Mouse (Mus musculus): ENCODE results near the gene Klrd1. TPM values are rescaled to one million over a fixed set of nuclear protein-coding genes. Genes with fewer than 3 reads are reported as not detected.

Klrd1 gene
- total RNA-seq, 2 experiments from 2014 or later, result not detected

Other genes with a start within 250 kb of the Klrd1 start
- not detected for gene Clec12a, start 249.1 kb upstream of the Klrd1 start, total RNA-seq (2021)
- not detected for gene Clec12b, start 205.9 kb upstream of the Klrd1 start, total RNA-seq (2021)
- under 1 TPM; 0.32 to 0.62 TPM for gene Clec1b, start 194.5 kb upstream of the Klrd1 start, total RNA-seq (2021)
- not detected for gene Clec9a, start 182.9 kb upstream of the Klrd1 start, total RNA-seq (2021)
- gene Clec1a, start 139.8 kb upstream of the Klrd1 start, total RNA-seq (2021), result 1 to 10 TPM; 3.1 to 3.3 TPM
- gene Olr1, start 84.6 kb upstream of the Klrd1 start, total RNA-seq (2021), result not detected
- gene Tmem52b, start 79.2 kb upstream of the Klrd1 start, total RNA-seq (2021), result not detected
- gene Gabarapl1, start 58.6 kb upstream of the Klrd1 start, total RNA-seq (2021), result 100 to 1,000 TPM; 386 to 427 TPM
- not detected for gene Klre1, start 13.9 kb upstream of the Klrd1 start, total RNA-seq (2021)
- not detected for gene Klrk1, start 32.1 kb downstream of the Klrd1 start, total RNA-seq (2021)
- not detected for gene Klrc3, start 51.6 kb downstream of the Klrd1 start, total RNA-seq (2021)
- gene Klrc2, start 68.9 kb downstream of the Klrd1 start, total RNA-seq (2021), result not detected
- gene Klrc1, start 87.2 kb downstream of the Klrd1 start, total RNA-seq (2021), result not detected
- gene Klri1, start 125.3 kb downstream of the Klrd1 start, total RNA-seq (2021), result not detected
- gene Klri2, start 148.7 kb downstream of the Klrd1 start, total RNA-seq (2021), result not detected
- gene Gm156, start 192.5 kb downstream of the Klrd1 start, total RNA-seq (2021), result not detected

Measured in layer of hippocampus, postnatal 10 days (tissue).